Comparison of ENCODE assay signal across 8 mouse cellular contexts in genomic region chr11:31807461-31808215, GRCm38 (mm10).
DNase-seq lines count a peak whose midpoint lies in the region; ATAC-seq and TF ChIP-seq lines count a peak whose summit lies in the region.

No protein-coding gene starts in this region.

- no peak overlapping the region for H3K4me3 ChIP-seq in midbrain, embryonic 14.5 days (replicated peaks; ENCODE audit: low read depth, low read length)
- H3K4me3 ChIP-seq in midbrain, embryonic 11.5 days (ENCODE audit: low read depth, low read length) = no peak overlapping the region
- H3K4me3 ChIP-seq in bone marrow, adult 2 months (replicated peaks; ENCODE audit: control insufficient read depth, low read depth, low read length) = no peak overlapping the region
- no peak overlapping the region for H3K4me3 ChIP-seq in kidney, postnatal 0 days (replicated peaks; ENCODE audit: low read depth, low read length)
- H3K4me3 ChIP-seq in lung, embryonic 14.5 days (ENCODE audit: low read depth, low read length) = no peak overlapping the region

- 88% methylated on average over 8 of the region's 8 CpGs for WGBS in midbrain, embryonic 14.5 days
- 93% methylated on average over 8 of the region's 8 CpGs for WGBS in midbrain, embryonic 11.5 days
- WGBS in bone marrow, adult 2 months = 63% methylated on average over 8 of the region's 8 CpGs
- WGBS in kidney, postnatal 0 days = 73% methylated on average over 8 of the region's 8 CpGs
- 67% methylated on average over 8 of the region's 8 CpGs for WGBS in lung, embryonic 14.5 days

- DNase-seq in midbrain, embryonic 14.5 days = peak; percentile 13
- DNase-seq in midbrain, embryonic 11.5 days (ENCODE audit: low spot score, missing footprints) = no peak
- DNase-seq in kidney, postnatal 0 days (ENCODE audit: low spot score) = no peak
- peak; percentile 54 for DNase-seq in lung, embryonic 14.5 days
- DNase-seq in right cerebral cortex, postnatal 4 days = peak; percentile 54
- DNase-seq in embryo, embryonic 11 days = no peak

- no peaks in the 10 kb centered on the region for H3K27me3 ChIP-seq in midbrain, embryonic 14.5 days (ENCODE audit: control insufficient read depth, insufficient read depth, low read length)
- no peaks in the 10 kb centered on the region for H3K27me3 ChIP-seq in midbrain, embryonic 11.5 days (ENCODE audit: control insufficient read depth, insufficient read depth, low read length)
- H3K27me3 ChIP-seq in kidney, postnatal 0 days (ENCODE audit: insufficient read depth, low read length) = no peaks in the 10 kb centered on the region
- no peaks in the 10 kb centered on the region for H3K27me3 ChIP-seq in lung, embryonic 14.5 days (ENCODE audit: insufficient read depth, low read length)

- no peak overlapping the region for H3K9ac ChIP-seq in midbrain, embryonic 14.5 days (replicated peaks; ENCODE audit: low read length)
- no peak overlapping the region for H3K9ac ChIP-seq in midbrain, embryonic 11.5 days (ENCODE audit: low read length)
- H3K9ac ChIP-seq in kidney, postnatal 0 days (ENCODE audit: low read depth, low read length) = no peak overlapping the region
- no peak overlapping the region for H3K9ac ChIP-seq in lung, embryonic 14.5 days

- H3K27ac ChIP-seq in midbrain, embryonic 14.5 days (replicated peaks; ENCODE audit: low read depth, low read length) = no peak overlapping the region
- H3K27ac ChIP-seq in midbrain, embryonic 11.5 days (ENCODE audit: low read depth, low read length) = no peak overlapping the region
- H3K27ac ChIP-seq in bone marrow, adult 2 months (ENCODE audit: control insufficient read depth, insufficient read depth, low read depth, low read length, poor library complexity) = peak overlapping the region; percentile 56
- H3K27ac ChIP-seq in kidney, postnatal 0 days = peak overlapping the region; percentile 62
- no peak overlapping the region for H3K27ac ChIP-seq in lung, embryonic 14.5 days (ENCODE audit: low read depth)

- H3K4me1 ChIP-seq in midbrain, embryonic 14.5 days (ENCODE audit: control insufficient read depth, insufficient read depth, low read length) = 0 out of 2 replicates have a peak, but pooled peaks cover 3% of the 10 kb centered on the region
- 0 out of 2 replicates have a peak, but pooled peaks cover 2% of the 10 kb centered on the region for H3K4me1 ChIP-seq in midbrain, embryonic 11.5 days (ENCODE audit: control insufficient read depth, insufficient read depth, low read length)
- peaks cover 14% of the 10 kb centered on the region for H3K4me1 ChIP-seq in bone marrow, adult 2 months (ENCODE audit: control insufficient read depth, insufficient read depth, low read length)
- peaks cover 10% of the 10 kb centered on the region for H3K4me1 ChIP-seq in kidney, postnatal 0 days (replicated peaks; ENCODE audit: insufficient read depth, low read length)
- H3K4me1 ChIP-seq in lung, embryonic 14.5 days (ENCODE audit: insufficient read depth) = peaks cover 8% of the 10 kb centered on the region

- TF ChIP-seq CTCF in bone marrow, adult 2 months (IDR thresholded peaks at IDR 0.05; ENCODE audit: control insufficient read depth, insufficient read depth, low read length) = no peak
- TF ChIP-seq CTCF in kidney, postnatal 0 days (IDR thresholded peaks at IDR 0.05; ENCODE audit: low read depth) = no peak
- TF ChIP-seq CTCF in lung, embryonic 14.5 days (IDR thresholded peaks at IDR 0.05; ENCODE audit: low read depth) = no peak

- peak; percentile 51; the same call in 1 of the 2 replicates for ATAC-seq in midbrain, embryonic 14.5 days (ENCODE audit: low FRiP score, low TSS enrichment)
- ATAC-seq in midbrain, embryonic 11.5 days (ENCODE audit: low FRiP score) = no peak
- peak; percentile 71 for ATAC-seq in frontal cortex, adult (ENCODE audit: low TSS enrichment)
- ATAC-seq in kidney, postnatal 0 days (replicated peaks; ENCODE audit: low FRiP score, low read depth) = peak; percentile 75
- ATAC-seq in lung, embryonic 14.5 days (ENCODE audit: insufficient read depth) = peak; percentile 59; the same call in 1 of the 2 replicates

- H3K36me3 ChIP-seq in midbrain, embryonic 14.5 days (ENCODE audit: control insufficient read depth, insufficient read depth, low read length) = no peaks in the 10 kb centered on the region
- no peaks in the 10 kb centered on the region for H3K36me3 ChIP-seq in midbrain, embryonic 11.5 days (ENCODE audit: control insufficient read depth, insufficient read depth, low read length)
- H3K36me3 ChIP-seq in kidney, postnatal 0 days (ENCODE audit: insufficient read depth, low read length) = no peaks in the 10 kb centered on the region
- H3K36me3 ChIP-seq in lung, embryonic 14.5 days (ENCODE audit: insufficient read depth) = no peaks in the 10 kb centered on the region

- no peaks in the 10 kb centered on the region for H3K9me3 ChIP-seq in midbrain, embryonic 14.5 days (ENCODE audit: control insufficient read depth, low read length)
- no peaks in the 10 kb centered on the region for H3K9me3 ChIP-seq in midbrain, embryonic 11.5 days (ENCODE audit: control insufficient read depth, low read length)
- no peaks in the 10 kb centered on the region for H3K9me3 ChIP-seq in kidney, postnatal 0 days (replicated peaks; ENCODE audit: low read length)
- H3K9me3 ChIP-seq in lung, embryonic 14.5 days (ENCODE audit: low read depth, low read length) = no peaks in the 10 kb centered on the region

- TF ChIP-seq POLR2A in bone marrow, adult 2 months (IDR thresholded peaks at IDR 0.05; ENCODE audit: borderline replicate concordance, control insufficient read depth, low read depth, low read length) = no peak

- H3K4me2 ChIP-seq in midbrain, embryonic 14.5 days (ENCODE audit: low read length) = no peak overlapping the region
- H3K4me2 ChIP-seq in midbrain, embryonic 11.5 days = no peak overlapping the region
- H3K4me2 ChIP-seq in kidney, postnatal 0 days (ENCODE audit: low read length) = no peak overlapping the region
- H3K4me2 ChIP-seq in lung, embryonic 14.5 days = no peak overlapping the region

Comparison
In these comparisons a context has a peak if more than half of its experiments do, and no peak if none do; other contexts are left out.
1. DNase-seq: peak in midbrain, embryonic 14.5 days (single experiment), lung, embryonic 14.5 days (single experiment) and right cerebral cortex, postnatal 4 days (single experiment); none in midbrain, embryonic 11.5 days (single experiment), kidney, postnatal 0 days (single experiment) and embryo, embryonic 11 days (single experiment).
2. H3K27ac ChIP-seq: peak in bone marrow, adult 2 months (single experiment) and kidney, postnatal 0 days (single experiment); none in midbrain, embryonic 14.5 days (single experiment), midbrain, embryonic 11.5 days (single experiment) and lung, embryonic 14.5 days (single experiment).